Mouse (Mus musculus) forebrain, postnatal 0 days (tissue): ENCODE results near the gene Ears2. TPM values are rescaled to one million over a fixed set of nuclear protein-coding genes. Genes with fewer than 3 reads are reported as not detected.
"Not testable (repeated sequence)": the region's sequence is repeated elsewhere in the genome, so short reads cannot be mapped to it uniquely, and the experiment has no call there.

ENCODE experiments used
- ATAC-seq: fragments of 200-750 bp; cut with Nextera tagmentation; 2 replicates; pipeline ENCODE4 v1.8.0; 2017; ENCODE audit warnings: mild to moderate bottlenecking, moderate library complexity
- DNase-seq: peaks from one replicate; pipeline ENCODE4 v3.0.0-alpha.2; 2015
- H3K27ac ChIP-seq: fragments of 300-500 bp; sonication (generic); 2 replicates; pipeline ENCODE4 v1.5.1; 2014; ENCODE audit warnings: low read depth, mild to moderate bottlenecking, antibody characterized with exemption, low read length, moderate library complexity, mixed read lengths
- H3K27me3 ChIP-seq: fragments of 300-500 bp; sonication (generic); 2 replicates; pipeline ENCODE4 v1.6.1; 2014; ENCODE audit warnings: mild to moderate bottlenecking, low read length, mixed read lengths; ENCODE audit not compliant: insufficient read depth
- H3K36me3 ChIP-seq: fragments of 300-500 bp; sonication (generic); 2 replicates; pipeline ENCODE4 v1.6.1; 2014; ENCODE audit warnings: mild to moderate bottlenecking, moderate library complexity; ENCODE audit not compliant: insufficient read depth
- H3K4me1 ChIP-seq: fragments of 300-500 bp; sonication (generic); 2 replicates; pipeline ENCODE4 v1.6.1; 2014; ENCODE audit warnings: antibody characterized with exemption; ENCODE audit not compliant: insufficient read depth
- H3K4me2 ChIP-seq: fragments of 300-500 bp; sonication (generic); 2 replicates; pipeline ENCODE4 v1.6.1; 2014; ENCODE audit warnings: low read depth, mild to moderate bottlenecking, moderate library complexity
- H3K4me3 ChIP-seq: fragments of 300-500 bp; sonication (generic); 2 replicates; pipeline ENCODE4 v1.5.1; 2014; ENCODE audit warnings: low read depth, low read length, mixed read lengths
- H3K9ac ChIP-seq: fragments of 300-500 bp; sonication (generic); 2 replicates; pipeline ENCODE4 v1.6.1; 2014; ENCODE audit warnings: mild to moderate bottlenecking
- H3K9me3 ChIP-seq: fragments of 300-500 bp; sonication (generic); 2 replicates; pipeline ENCODE4 v1.6.1; 2016; ENCODE audit warnings: low read length
- CTCF ChIP-seq: sonication (generic); IDR thresholded peaks from 2 replicates; pipeline ENCODE4 v1.5.1; 2016; ENCODE audit warnings: antibody characterized with exemption, control low read depth, low read depth
- WGBS: fragments of 180-500 bp; shearing (Covaris S2); extraction: QIAGEN DNeasy Blood & Tissue Kit; methylation state at CpG from one replicate; pipeline ENCODE4 v1.1.7; 2014; 5-methylcytosine and 5-hydroxymethylcytosine counted together
- polyA plus RNA-seq: library from polyadenylated mRNA; unstranded; fragments of >200 nt; fragmentation: Nextera tagmentation; extraction: Ambion mirVana; gene quantifications from 2 replicates; pipeline ENCODE4 v1.2.1, GENCODE M21; 2015
- total RNA-seq: library from RNA; depleted of rRNA; stranded (reverse); fragments of >200 nt; gene quantifications from 2 replicates; pipeline ENCODE4 v1.2.3, GENCODE M21; 2014; rRNA removed

Gene Ears2
- 13.4 and 16.7 TPM in 2 replicates for total RNA-seq
- 8.3 and 8.8 TPM in 2 replicates for polyA plus RNA-seq

GRCm38 (mm10) chr7:122066945-122067516 is at the start of gene Ears2, which contains the start of gene Ubfd1:
TSS of gene Ears2 (minus strand) at chr7:122067263.
TSS of gene Ubfd1 (plus strand) at chr7:122067175.
- no peaks in the 10 kb centered on the region for H3K27me3 ChIP-seq
- ATAC-seq: peak; percentile 97
- H3K9me3 ChIP-seq: no peaks in the 10 kb centered on the region
- TF ChIP-seq CTCF: peak; percentile 44
- peaks cover 20% of the 10 kb centered on the region for H3K36me3 ChIP-seq
- H3K4me1 ChIP-seq: peaks cover 19% of the 10 kb centered on the region
- H3K9ac ChIP-seq: peak within 1 kb of the TSS; percentile 92
- under 1% methylated on average over 59 of the region's 60 CpGs for WGBS
- peak; percentile 98 for DNase-seq
- peak within 1 kb of the TSS; percentile 81 for H3K4me2 ChIP-seq
- peak within 1 kb of the TSS; percentile 93 for H3K27ac ChIP-seq
- peak within 1 kb of the TSS; percentile 94 for H3K4me3 ChIP-seq

- no peak overlapping the region for H3K4me2 ChIP-seq
- H3K9ac ChIP-seq: no peak overlapping the region
These were observed 41.1 kb upstream of the Ears2 start for GRCm38 (mm10) chr7:122108206-122108605.

GRCm38 (mm10) chr7:122101747-122102244 is 34.7 kb upstream of the Ears2 start, which contains the start of gene Ndufab1:
TSS of gene Ndufab1 (minus strand) at chr7:122101886.
- Histone ChIP-seq H3K27me3 (no peaks in the 10 kb centered on the region), H3K4me3 (peak within 1 kb of the TSS; percentile 67), H3K9ac (peak within 1 kb of the TSS; percentile 82), H3K36me3 (peaks cover 12% of the 10 kb centered on the region), H3K9me3 (no peaks in the 10 kb centered on the region), H3K4me1 (peaks cover 5% of the 10 kb centered on the region), H3K4me2 (peak within 1 kb of the TSS; percentile 57), H3K27ac (peak within 1 kb of the TSS; percentile 42; the same call in 1 of the 2 replicates)
- TF ChIP-seq CTCF: peak; percentile 89
- peak; percentile 96 for DNase-seq
- ATAC-seq: peak; percentile 100
- WGBS: under 1% methylated on average over 36 of the region's 43 CpGs

More at GRCm38 (mm10) chr7:122108206-122108605, 41.1 kb upstream of the Ears2 start:
- DNase-seq (no peak), ATAC-seq (no peak)
- no peak overlapping the region for H3K4me3 ChIP-seq
- H3K9me3 ChIP-seq: no peaks in the 10 kb centered on the region
- H3K27me3 ChIP-seq: no peaks in the 10 kb centered on the region
- no peak overlapping the region for H3K27ac ChIP-seq
- peaks cover 5% of the 10 kb centered on the region; the same call in 1 of the 2 replicates for H3K36me3 ChIP-seq
- no peaks in the 10 kb centered on the region for H3K4me1 ChIP-seq
- no peak for TF ChIP-seq CTCF
- 92% methylated on average over 6 of the region's 6 CpGs for WGBS

GRCm38 (mm10) chr7:122101014-122101746 is 34.1 kb upstream of the Ears2 start:
- WGBS: 6% methylated on average over 25 of the region's 28 CpGs
- Histone ChIP-seq H3K36me3 (peaks cover 16% of the 10 kb centered on the region), H3K4me2 (peak overlapping the region; percentile 57), H3K4me3 (peak overlapping the region; percentile 67), H3K9ac (peak overlapping the region; percentile 82), H3K27ac (0 out of 2 replicates have a peak overlapping the region, but pooled peaks have one; percentile 40)
- not testable (repeated sequence) for H3K4me1 ChIP-seq, H3K27me3 ChIP-seq, H3K9me3 ChIP-seq
- peak; percentile 29 for DNase-seq
- peak; percentile 33; the same call in 1 of the 2 replicates for ATAC-seq

- H3K9ac ChIP-seq: no peak overlapping the region
- no peak overlapping the region for H3K27ac ChIP-seq
- peaks cover 36% of the 10 kb centered on the region for H3K36me3 ChIP-seq
- H3K9me3 ChIP-seq: no peaks in the 10 kb centered on the region
- DNase-seq: peak; percentile 57
- no peaks in the 10 kb centered on the region for H3K27me3 ChIP-seq
- no peak overlapping the region for H3K4me2 ChIP-seq
- H3K4me3 ChIP-seq: no peak overlapping the region
- peaks cover 5% of the 10 kb centered on the region for H3K4me1 ChIP-seq
- no peak for ATAC-seq
- 50% methylated on average over 4 of the region's 4 CpGs for WGBS
- peak; percentile 89 for TF ChIP-seq CTCF
These were observed 32.2 kb upstream of the Ears2 start for GRCm38 (mm10) chr7:122099222-122099621.

- H3K9ac ChIP-seq: no peak overlapping the region
- DNase-seq: no peak
- ATAC-seq: no peak
- no peak overlapping the region for H3K27ac ChIP-seq
- H3K9me3 ChIP-seq: no peaks in the 10 kb centered on the region
- H3K4me2 ChIP-seq: no peak overlapping the region
- H3K27me3 ChIP-seq: no peaks in the 10 kb centered on the region
- no peak overlapping the region for H3K4me3 ChIP-seq
- 91% methylated on average over 3 of the region's 3 CpGs for WGBS
- no peak for TF ChIP-seq CTCF
- H3K4me1 ChIP-seq: peaks cover 5% of the 10 kb centered on the region
- peaks cover 39% of the 10 kb centered on the region for H3K36me3 ChIP-seq
These were observed 30.9 kb upstream of the Ears2 start for GRCm38 (mm10) chr7:122098009-122098408.
